Comparison of ENCODE assay signal across 20 mouse cellular contexts in genomic region chr9:10230973-10231372, GRCm38 (mm10).
DNase-seq lines count a peak whose midpoint lies in the region; ATAC-seq lines count a peak whose summit lies in the region.
"Had no signal": no experiment of that assay in that cellular context is flagged by ENCODE, and none has a peak within 500 bp of the region (broad histone marks: within the 10 kb centered on the region; RNA-seq: fewer than 3 reads in every experiment).

No protein-coding gene starts in this region.

- no peak for ATAC-seq in hindbrain, embryonic 11.5 days (ENCODE audit: low FRiP score)
- no peak for ATAC-seq in hindbrain, embryonic 12.5 days (ENCODE audit: low FRiP score)
- peak; percentile 39 for ATAC-seq in lung, embryonic 16.5 days (ENCODE audit: low read depth)
- ATAC-seq in limb, embryonic 12.5 days (ENCODE audit: insufficient number of reproducible peaks, insufficient read depth, low FRiP score, low TSS enrichment, low read depth) = peak; percentile 80
- ATAC-seq in midbrain, embryonic 16.5 days = no peak
- ATAC-seq: forebrain, embryonic 16.5 days; intestine, embryonic 16.5 days had no signal

- H3K36me3 ChIP-seq in hindbrain, embryonic 11.5 days (ENCODE audit: control insufficient read depth, insufficient read depth, low read length) = no peaks in the 10 kb centered on the region
- H3K36me3 ChIP-seq in hindbrain, embryonic 12.5 days = no peaks in the 10 kb centered on the region
- H3K36me3 ChIP-seq in lung, embryonic 16.5 days (ENCODE audit: control insufficient read depth, insufficient read depth, low read length) = no peaks in the 10 kb centered on the region
- no peaks in the 10 kb centered on the region for H3K36me3 ChIP-seq in limb, embryonic 12.5 days
- H3K36me3 ChIP-seq in midbrain, embryonic 16.5 days (ENCODE audit: control insufficient read depth, insufficient read depth, low read length) = no peaks in the 10 kb centered on the region
- H3K36me3 ChIP-seq: embryonic facial prominence, embryonic 13.5 days; forebrain, embryonic 12.5 days; heart, embryonic 12.5 days; hindbrain, embryonic 13.5 days had no signal

- no peaks in the 10 kb centered on the region for H3K4me1 ChIP-seq in hindbrain, embryonic 11.5 days (replicated peaks; ENCODE audit: control insufficient read depth, insufficient read depth, low read length)
- peaks cover 2% of the 10 kb centered on the region; the same call in 1 of the 2 replicates for H3K4me1 ChIP-seq in hindbrain, embryonic 12.5 days
- H3K4me1 ChIP-seq in lung, embryonic 16.5 days (replicated peaks; ENCODE audit: control insufficient read depth, insufficient read depth, low read length) = no peaks in the 10 kb centered on the region
- no peaks in the 10 kb centered on the region for H3K4me1 ChIP-seq in limb, embryonic 12.5 days (replicated peaks)
- H3K4me1 ChIP-seq in midbrain, embryonic 16.5 days (ENCODE audit: control insufficient read depth, insufficient read depth, low read length) = no peaks in the 10 kb centered on the region
- H3K4me1 ChIP-seq: embryonic facial prominence, embryonic 13.5 days; heart, embryonic 12.5 days; hindbrain, embryonic 13.5 days had no signal

- no peak overlapping the region for H3K4me2 ChIP-seq in hindbrain, embryonic 11.5 days (replicated peaks; ENCODE audit: low read depth, low read length)
- H3K4me2 ChIP-seq in hindbrain, embryonic 12.5 days (replicated peaks) = no peak overlapping the region
- H3K4me2 ChIP-seq in lung, embryonic 16.5 days (ENCODE audit: low read depth, low read length) = no peak overlapping the region
- no peak overlapping the region for H3K4me2 ChIP-seq in limb, embryonic 12.5 days
- H3K4me2 ChIP-seq in midbrain, embryonic 16.5 days (ENCODE audit: low read length) = no peak overlapping the region
- H3K4me2 ChIP-seq: embryonic facial prominence, embryonic 13.5 days; forebrain, embryonic 12.5 days; heart, embryonic 12.5 days; hindbrain, embryonic 13.5 days had no signal

- H3K27me3 ChIP-seq in hindbrain, embryonic 11.5 days (ENCODE audit: control insufficient read depth, insufficient read depth, low read length) = no peaks in the 10 kb centered on the region
- H3K27me3 ChIP-seq in hindbrain, embryonic 12.5 days = no peaks in the 10 kb centered on the region
- no peaks in the 10 kb centered on the region for H3K27me3 ChIP-seq in lung, embryonic 16.5 days (ENCODE audit: control insufficient read depth, insufficient read depth, low read depth, low read length)
- no peaks in the 10 kb centered on the region for H3K27me3 ChIP-seq in limb, embryonic 12.5 days
- H3K27me3 ChIP-seq in midbrain, embryonic 16.5 days (ENCODE audit: control insufficient read depth, insufficient read depth, low read depth, low read length) = no peaks in the 10 kb centered on the region
- H3K27me3 ChIP-seq: embryonic facial prominence, embryonic 13.5 days; forebrain, embryonic 12.5 days; heart, embryonic 12.5 days; hindbrain, embryonic 13.5 days had no signal

- no peak overlapping the region for H3K9ac ChIP-seq in hindbrain, embryonic 11.5 days (ENCODE audit: low read depth, low read length)
- H3K9ac ChIP-seq in hindbrain, embryonic 12.5 days = no peak overlapping the region
- no peak overlapping the region for H3K9ac ChIP-seq in lung, embryonic 16.5 days (ENCODE audit: low read length)
- no peak overlapping the region for H3K9ac ChIP-seq in limb, embryonic 12.5 days (replicated peaks)
- no peak overlapping the region for H3K9ac ChIP-seq in midbrain, embryonic 16.5 days (ENCODE audit: low read depth, low read length)
- H3K9ac ChIP-seq: embryonic facial prominence, embryonic 13.5 days; forebrain, embryonic 12.5 days; heart, embryonic 12.5 days; hindbrain, embryonic 13.5 days had no signal

- H3K9me3 ChIP-seq in hindbrain, embryonic 11.5 days (ENCODE audit: control insufficient read depth, low read length) = no peaks in the 10 kb centered on the region
- H3K9me3 ChIP-seq in hindbrain, embryonic 12.5 days (replicated peaks) = no peaks in the 10 kb centered on the region
- H3K9me3 ChIP-seq in lung, embryonic 16.5 days (ENCODE audit: control insufficient read depth, low read length) = no peaks in the 10 kb centered on the region
- H3K9me3 ChIP-seq in limb, embryonic 12.5 days = no peaks in the 10 kb centered on the region
- H3K9me3 ChIP-seq in midbrain, embryonic 16.5 days (replicated peaks; ENCODE audit: control insufficient read depth, low read length, poor library complexity, severe bottlenecking) = no peaks in the 10 kb centered on the region
- H3K9me3 ChIP-seq: embryonic facial prominence, embryonic 13.5 days; forebrain, embryonic 12.5 days; heart, embryonic 12.5 days; hindbrain, embryonic 13.5 days had no signal

- DNase-seq in hindbrain, embryonic 11.5 days (ENCODE audit: low spot score) = peak; percentile 5
- no peak for DNase-seq in lung, postnatal 25 days (ENCODE audit: low spot score)
- peak; percentile 24 for DNase-seq in embryo, embryonic 10.5 days (ENCODE audit: low spot score)
- no peak for DNase-seq in Muller cell, postnatal 12 days (ENCODE audit: inconsistent ontology term)
- DNase-seq: adrenal gland, postnatal 10 days; cerebellum, adult 11-12 months; cerebellum, adult 9-10 months; cerebellum, postnatal 25 days; gastrocnemius, postnatal 14 days; kidney, adult 2 months had no signal

- H3K4me3 ChIP-seq in hindbrain, embryonic 11.5 days (ENCODE audit: low read depth, low read length) = no peak overlapping the region
- no peak overlapping the region for H3K4me3 ChIP-seq in hindbrain, embryonic 12.5 days
- H3K4me3 ChIP-seq in lung, embryonic 16.5 days (ENCODE audit: low read length) = no peak overlapping the region
- H3K4me3 ChIP-seq in limb, embryonic 12.5 days (replicated peaks) = no peak overlapping the region
- H3K4me3 ChIP-seq in midbrain, embryonic 16.5 days (ENCODE audit: low read depth, low read length) = no peak overlapping the region
- H3K4me3 ChIP-seq: embryonic facial prominence, embryonic 13.5 days; forebrain, embryonic 12.5 days; heart, embryonic 12.5 days; hindbrain, embryonic 13.5 days had no signal

- H3K27ac ChIP-seq in hindbrain, embryonic 11.5 days (ENCODE audit: low read depth, low read length) = no peak overlapping the region
- no peak overlapping the region for H3K27ac ChIP-seq in hindbrain, embryonic 12.5 days
- H3K27ac ChIP-seq in lung, embryonic 16.5 days (ENCODE audit: low read length) = peak overlapping the region; percentile 13; the same call in 1 of the 2 replicates
- H3K27ac ChIP-seq in limb, embryonic 12.5 days = no peak overlapping the region
- no peak overlapping the region for H3K27ac ChIP-seq in midbrain, embryonic 16.5 days (ENCODE audit: low read length)
- H3K27ac ChIP-seq: embryonic facial prominence, embryonic 13.5 days; forebrain, embryonic 12.5 days; hindbrain, embryonic 13.5 days had no signal

Comparison
In these comparisons a context has a peak if more than half of its experiments do, and no peak if none do; other contexts are left out.
1. ATAC-seq: peak in lung, embryonic 16.5 days (single experiment) and limb, embryonic 12.5 days (single experiment); none in hindbrain, embryonic 11.5 days (single experiment), hindbrain, embryonic 12.5 days (single experiment) and midbrain, embryonic 16.5 days (single experiment).
2. DNase-seq: peak in hindbrain, embryonic 11.5 days (single experiment) and embryo, embryonic 10.5 days (single experiment); none in lung, postnatal 25 days (single experiment) and Muller cell, postnatal 12 days (single experiment).